Mouse (Mus musculus) kidney, embryonic 14.5 days (tissue): ENCODE data around the gene Cst9. TPM values are rescaled to one million over a fixed set of nuclear protein-coding genes. Genes with fewer than 3 reads are reported as not detected.

Experiments used
- ATAC-seq: fragments of 200-750 bp; cut with Nextera tagmentation; 2 replicates; pipeline ENCODE4 v1.8.0; 2017; ENCODE audit warnings: moderate number of reproducible peaks, mild to moderate bottlenecking, moderate TSS enrichment, moderate library complexity; ENCODE audit not compliant: low FRiP score, low TSS enrichment
- H3K27ac ChIP-seq: fragments of 300-500 bp; sonication (generic); 2 replicates; pipeline ENCODE4 v1.5.1; 2014; ENCODE audit warnings: low read depth, mild to moderate bottlenecking, low read length, moderate library complexity, mixed read lengths
- H3K27me3 ChIP-seq: fragments of 300-500 bp; sonication (generic); 2 replicates; pipeline ENCODE4 v1.6.1; 2014; ENCODE audit warnings: mild to moderate bottlenecking, low read length; ENCODE audit not compliant: control insufficient read depth, insufficient read depth
- H3K36me3 ChIP-seq: fragments of 300-500 bp; sonication (generic); 2 replicates; pipeline ENCODE4 v1.6.1; 2014; ENCODE audit warnings: low read length, mixed read lengths; ENCODE audit not compliant: control insufficient read depth, insufficient read depth
- H3K4me1 ChIP-seq: fragments of 300-500 bp; sonication (generic); 2 replicates; pipeline ENCODE4 v1.6.1; 2014; ENCODE audit warnings: low read length, mixed read lengths; ENCODE audit not compliant: control insufficient read depth, insufficient read depth
- H3K4me2 ChIP-seq: fragments of 300-500 bp; sonication (generic); replicated peaks from 2 replicates; pipeline ENCODE4 v1.6.1; 2014; ENCODE audit warnings: low read depth, mild to moderate bottlenecking, low read length
- H3K4me3 ChIP-seq: fragments of 300-500 bp; sonication (generic); 2 replicates; pipeline ENCODE4 v1.5.1; 2014; ENCODE audit warnings: mild to moderate bottlenecking, low read length
- H3K9ac ChIP-seq: fragments of 300-500 bp; sonication (generic); 2 replicates; pipeline ENCODE4 v1.6.1; 2014; ENCODE audit warnings: low read depth, mild to moderate bottlenecking, low read length, moderate library complexity
- H3K9me3 ChIP-seq: fragments of 300-500 bp; sonication (generic); 2 replicates; pipeline ENCODE4 v1.6.1; 2016; ENCODE audit warnings: low read length; ENCODE audit not compliant: control insufficient read depth
- WGBS: fragments of 180-500 bp; shearing (Covaris S2); extraction: QIAGEN DNeasy Blood & Tissue Kit; methylation state at CpG from one replicate; pipeline ENCODE4 v1.1.7; 2014; 5-methylcytosine and 5-hydroxymethylcytosine counted together
- polyA plus RNA-seq: library from polyadenylated mRNA; unstranded; fragments of >200 nt; fragmentation: Nextera tagmentation; extraction: Ambion mirVana; gene quantifications from 2 replicates; pipeline ENCODE4 v1.2.1, GENCODE M21; 2014

The Cst9 gene
- not detected in 2 replicates for polyA plus RNA-seq

- H3K4me3 ChIP-seq, result no peak within 1 kb of the TSS
- no peaks in the 10 kb centered on the region for H3K27me3 ChIP-seq
- no peaks in the 10 kb centered on the region for H3K4me1 ChIP-seq
- no peak within 1 kb of the TSS for H3K4me2 ChIP-seq
- no peak within 1 kb of the TSS for H3K27ac ChIP-seq
- H3K36me3 ChIP-seq, result no peaks in the 10 kb centered on the region
- WGBS, result 78% methylated on average over 4 of the region's 4 CpGs
- no peak within 1 kb of the TSS for H3K9ac ChIP-seq
- no peaks in the 10 kb centered on the region for H3K9me3 ChIP-seq
- ATAC-seq, result no peak
Measured at GRCm38 (mm10) chr2:148834912-148835311, at the start of gene Cst9. Gene Cst9, plus strand, starts transcription at chr2:148835147.

DNA sequence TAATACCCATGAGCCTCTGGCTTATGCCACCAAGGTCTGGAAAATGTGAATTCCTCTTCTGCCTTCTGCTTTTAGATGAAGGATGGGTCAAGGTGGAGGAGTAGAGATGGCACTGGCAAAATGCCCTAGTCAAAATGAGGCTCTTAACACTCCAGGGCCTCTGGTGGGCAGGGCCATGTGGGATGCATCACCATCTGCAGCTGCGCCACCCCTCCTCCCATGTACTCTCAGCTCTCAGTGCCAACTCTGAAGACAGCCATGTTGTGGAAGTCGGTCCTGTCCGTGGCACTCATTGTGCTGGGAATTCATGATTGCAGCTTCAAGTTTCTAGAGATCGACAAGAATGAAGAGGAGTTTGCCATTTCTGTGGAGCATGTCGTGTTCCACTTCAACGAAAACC is 45.8 kb upstream of the Cst9 start, which contains the start of gene Cst12:
TSS of gene Cst12 (plus strand) at position 220 of the 400 bp plus-strand sequence.
- 91% methylated on average over 6 of the region's 6 CpGs for WGBS

DNA sequence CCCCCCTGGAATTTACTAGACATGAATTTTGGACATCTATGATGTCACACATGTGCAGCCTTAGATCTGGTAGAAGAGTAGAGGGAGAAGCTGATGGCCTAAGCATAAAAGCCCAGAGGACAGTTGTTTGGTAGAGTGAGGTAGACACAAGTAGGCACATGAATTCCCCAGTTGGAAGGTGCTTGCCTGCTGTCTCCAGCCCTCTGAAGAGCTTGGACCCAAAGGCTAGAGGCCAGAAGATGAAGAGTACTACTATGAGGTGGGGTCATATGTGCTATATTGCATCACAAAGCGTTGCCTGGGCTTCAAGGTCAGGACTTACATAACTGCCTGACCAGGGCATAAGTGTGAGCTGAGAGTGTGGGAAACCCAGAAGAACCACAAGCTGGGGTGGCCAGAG is 36.5 kb upstream of the Cst9 start, which contains the start of gene Cst8:
TSS of gene Cst8 (plus strand) at position 301 of the 400 bp plus-strand sequence.
- H3K27ac ChIP-seq, result no peak within 1 kb of the TSS
- H3K4me2 ChIP-seq, result no peak within 1 kb of the TSS
- no peak within 1 kb of the TSS for H3K4me3 ChIP-seq
- ATAC-seq, result no peak
- no peaks in the 10 kb centered on the region for H3K36me3 ChIP-seq
- H3K9me3 ChIP-seq, result no peaks in the 10 kb centered on the region
- H3K9ac ChIP-seq, result no peak within 1 kb of the TSS
- H3K27me3 ChIP-seq, result no peaks in the 10 kb centered on the region
- H3K4me1 ChIP-seq, result no peaks in the 10 kb centered on the region
- 95% methylated on average over 1 of the region's 1 CpGs for WGBS

More for the DNA sequence above, 45.8 kb upstream of the Cst9 start, which contains the start of gene Cst12:
- no peak within 1 kb of the TSS for H3K4me2 ChIP-seq
- no peaks in the 10 kb centered on the region for H3K36me3 ChIP-seq
- no peak within 1 kb of the TSS for H3K27ac ChIP-seq
- ATAC-seq, result no peak
- no peak within 1 kb of the TSS for H3K4me3 ChIP-seq
- H3K9me3 ChIP-seq, result no peaks in the 10 kb centered on the region
- no peaks in the 10 kb centered on the region for H3K27me3 ChIP-seq
- H3K4me1 ChIP-seq, result no peaks in the 10 kb centered on the region
- no peak within 1 kb of the TSS for H3K9ac ChIP-seq

DNA sequence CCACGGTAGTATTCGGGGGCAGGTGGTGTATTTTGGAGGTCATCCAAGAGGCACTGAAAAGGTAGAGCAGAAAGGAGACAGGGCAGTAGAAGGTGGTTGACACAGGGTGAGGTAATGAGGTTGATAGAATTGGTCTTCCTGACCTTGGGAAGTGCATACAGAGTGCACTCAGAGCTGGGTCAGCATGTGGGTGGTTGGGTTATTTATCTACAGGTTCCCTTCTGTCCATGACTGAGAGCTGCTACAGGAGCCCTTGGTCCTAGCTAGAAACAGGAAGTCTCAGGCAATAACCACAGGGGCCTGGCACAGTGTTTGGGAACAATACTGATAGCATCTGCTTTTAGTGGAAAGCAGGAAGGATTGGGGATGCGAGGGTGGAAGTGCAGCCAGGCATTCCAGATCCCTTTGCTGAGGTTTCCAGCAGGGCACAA is 33.4 kb upstream of the Cst9 start:
- no peak for ATAC-seq
- H3K4me1 ChIP-seq, result no peaks in the 10 kb centered on the region
- H3K9me3 ChIP-seq, result no peaks in the 10 kb centered on the region
- no peaks in the 10 kb centered on the region for H3K36me3 ChIP-seq
- H3K4me3 ChIP-seq, result no peak overlapping the region
- H3K27me3 ChIP-seq, result no peaks in the 10 kb centered on the region
- WGBS, result 35% methylated on average over 3 of the region's 3 CpGs
- H3K4me2 ChIP-seq, result no peak overlapping the region
- no peak overlapping the region for H3K27ac ChIP-seq
- H3K9ac ChIP-seq, result no peak overlapping the region

GRCm38 (mm10) chr2:148806696-148807095 is 28.3 kb upstream of the Cst9 start:
- 40% methylated on average over 6 of the region's 6 CpGs for WGBS
- Histone ChIP-seq H3K4me1 (no peaks in the 10 kb centered on the region), H3K36me3 (no peaks in the 10 kb centered on the region), H3K4me3 (no peak overlapping the region), H3K9ac (no peak overlapping the region), H3K9me3 (no peaks in the 10 kb centered on the region), H3K27me3 (no peaks in the 10 kb centered on the region), H3K4me2 (no peak overlapping the region), H3K27ac (no peak overlapping the region)
- peak; percentile 55; the same call in 1 of the 2 replicates for ATAC-seq

DNA sequence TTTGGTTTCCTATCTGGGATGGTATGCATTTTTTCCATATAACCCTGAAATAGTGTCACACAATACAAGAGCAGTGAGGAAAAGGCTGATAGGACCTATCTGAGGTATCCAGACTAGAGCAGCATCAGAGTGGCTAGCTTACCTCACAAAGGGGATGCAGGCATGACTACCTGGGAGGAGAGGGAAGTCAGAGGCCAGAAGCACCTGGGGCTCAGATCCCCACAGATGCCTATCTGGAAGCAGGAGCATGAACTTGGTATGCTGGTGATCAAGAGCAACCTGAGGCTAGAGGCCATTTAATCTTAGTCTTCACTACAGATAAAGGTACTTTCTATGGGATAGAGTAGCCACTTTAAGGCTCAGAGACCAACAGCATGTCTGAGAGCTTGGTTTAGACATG is 15.0 kb upstream of the Cst9 start, which contains the start of gene Cst13:
TSS of gene Cst13 (plus strand) at position 173 of the 400 bp plus-strand sequence.
- Histone ChIP-seq H3K36me3 (no peaks in the 10 kb centered on the region), H3K9me3 (no peaks in the 10 kb centered on the region), H3K9ac (no peak within 1 kb of the TSS), H3K4me1 (no peaks in the 10 kb centered on the region), H3K4me3 (no peak within 1 kb of the TSS), H3K27ac (no peak within 1 kb of the TSS), H3K27me3 (no peaks in the 10 kb centered on the region), H3K4me2 (no peak within 1 kb of the TSS)
- no peak for ATAC-seq

DNA sequence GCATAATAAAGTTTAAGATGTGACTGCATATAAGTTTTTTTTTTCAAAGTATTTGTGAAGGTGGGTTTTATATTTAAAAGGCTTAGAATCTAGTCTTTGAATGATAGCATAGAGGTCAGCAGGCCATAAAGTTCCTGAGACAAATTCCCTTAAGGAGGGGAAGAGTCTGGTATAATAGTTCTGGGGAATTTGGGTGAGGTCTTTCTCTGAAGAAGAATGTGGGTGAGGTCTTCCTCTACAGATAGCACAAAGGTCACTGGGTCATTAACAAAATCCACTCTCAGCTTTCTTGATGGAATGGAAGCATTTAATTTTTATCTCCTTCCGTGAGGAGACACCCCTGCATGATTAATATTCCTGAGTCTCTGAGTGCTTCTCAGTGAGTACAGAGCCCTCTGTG is 9.0 kb upstream of the Cst9 start:
- Histone ChIP-seq H3K27me3 (no peaks in the 10 kb centered on the region), H3K9ac (no peak overlapping the region), H3K4me1 (no peaks in the 10 kb centered on the region), H3K27ac (no peak overlapping the region), H3K9me3 (no peaks in the 10 kb centered on the region), H3K36me3 (no peaks in the 10 kb centered on the region), H3K4me3 (no peak overlapping the region), H3K4me2 (no peak overlapping the region)
- no peak for ATAC-seq
- 67% methylated on average over 1 of the region's 1 CpGs for WGBS

DNA sequence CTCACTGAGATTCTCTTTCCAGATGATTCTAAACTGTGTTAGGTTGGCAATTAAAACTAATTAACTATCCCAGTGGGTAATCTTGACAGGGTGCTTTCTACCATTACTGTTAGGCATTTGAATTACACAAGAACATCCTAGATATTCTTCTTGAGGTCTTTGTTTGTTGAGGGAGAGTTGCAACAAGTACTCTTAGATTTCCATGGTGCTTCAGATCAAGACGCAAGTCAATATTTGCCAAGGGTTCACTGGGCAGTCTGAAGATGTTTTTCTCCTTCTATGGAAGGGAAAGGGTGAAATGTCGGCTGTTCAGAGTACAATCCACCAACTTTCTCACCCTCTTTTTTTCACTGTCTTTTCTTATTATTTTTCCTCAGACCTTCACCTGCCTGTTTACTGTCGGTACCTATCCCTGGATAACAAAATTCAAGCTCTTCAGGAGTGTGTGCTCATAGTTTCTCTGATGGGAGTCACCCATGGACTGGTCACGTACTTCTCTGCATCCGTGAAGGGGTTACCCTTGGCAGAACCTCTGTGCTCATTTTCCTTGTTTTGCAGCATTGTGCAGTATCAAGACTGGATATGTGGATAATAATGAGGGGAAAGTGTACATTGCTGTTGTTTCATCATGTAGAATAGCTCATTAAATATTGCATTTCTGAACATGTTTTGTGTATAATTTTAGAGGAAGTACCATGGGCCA is 3.3 kb downstream of the Cst9 start:
- Histone ChIP-seq H3K27ac (no peak overlapping the region), H3K9me3 (no peaks in the 10 kb centered on the region), H3K4me3 (no peak overlapping the region), H3K4me1 (no peaks in the 10 kb centered on the region), H3K4me2 (no peak overlapping the region), H3K27me3 (no peaks in the 10 kb centered on the region), H3K9ac (no peak overlapping the region), H3K36me3 (no peaks in the 10 kb centered on the region)
- no peak for ATAC-seq
- whole genome bisulfite sequencing, result 90% methylated on average over 5 of the region's 5 CpGs

DNA sequence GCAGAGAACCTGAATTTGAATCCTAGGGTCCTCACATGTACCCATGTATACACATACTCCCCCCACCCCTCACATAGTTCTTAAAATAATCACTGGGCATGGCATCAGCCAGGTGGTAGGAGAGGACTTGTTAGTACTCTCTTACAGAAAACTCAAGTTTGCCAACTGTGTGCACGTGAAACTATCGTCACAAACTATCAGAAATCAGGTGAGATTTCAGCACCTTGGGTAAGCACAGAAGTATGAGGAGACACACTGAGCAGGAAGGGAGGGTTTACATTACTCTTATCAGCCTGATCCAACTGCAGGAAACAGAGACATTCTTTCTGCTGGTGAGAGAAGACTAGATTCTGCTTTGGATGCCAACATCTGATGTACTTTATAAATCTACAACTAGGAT is 4.3 kb downstream of the Cst9 start:
- H3K27ac ChIP-seq, result no peak overlapping the region
- H3K4me2 ChIP-seq, result no peak overlapping the region
- H3K4me1 ChIP-seq, result no peaks in the 10 kb centered on the region
- ATAC-seq, result no peak
- H3K27me3 ChIP-seq, result no peaks in the 10 kb centered on the region
- 91% methylated on average over 2 of the region's 2 CpGs for WGBS
- no peak overlapping the region for H3K4me3 ChIP-seq
- H3K9ac ChIP-seq, result no peak overlapping the region
- no peaks in the 10 kb centered on the region for H3K36me3 ChIP-seq
- H3K9me3 ChIP-seq, result no peaks in the 10 kb centered on the region
